Mouse (Mus musculus) intestine, embryonic 14.5 days (tissue): ENCODE results near the gene Rnft1. TPM values are rescaled to one million over a fixed set of nuclear protein-coding genes. Genes with fewer than 3 reads are reported as not detected.

Experiments used
- ATAC-seq: fragments of 200-750 bp; cut with Nextera tagmentation; replicated peaks from 2 replicates; pipeline ENCODE4 v1.8.0; 2017; ENCODE audit warnings: low read depth, moderate number of reproducible peaks, moderate TSS enrichment, moderate library complexity; ENCODE audit not compliant: low FRiP score, low TSS enrichment
- DNase-seq: peaks from one replicate; pipeline ENCODE4 v3.0.0-alpha.2; 2018; ENCODE audit warnings: low spot score
- H3K27ac ChIP-seq: fragments of 300-500 bp; sonication (generic); 2 replicates; pipeline ENCODE4 v1.5.1; 2014; ENCODE audit warnings: low read depth, mild to moderate bottlenecking, control low read depth
- H3K27me3 ChIP-seq: fragments of 300-500 bp; sonication (generic); replicated peaks from 2 replicates; pipeline ENCODE4 v1.6.1; 2014; ENCODE audit warnings: low read length, control low read depth; ENCODE audit not compliant: control insufficient read depth, insufficient read depth
- H3K36me3 ChIP-seq: fragments of 300-500 bp; sonication (generic); 2 replicates; pipeline ENCODE4 v1.6.1; 2014; ENCODE audit warnings: low read length, control low read depth; ENCODE audit not compliant: control insufficient read depth, insufficient read depth
- H3K4me1 ChIP-seq: fragments of 300-500 bp; sonication (generic); replicated peaks from 2 replicates; pipeline ENCODE4 v1.6.1; 2014; ENCODE audit warnings: low read length, control low read depth, mixed read lengths; ENCODE audit not compliant: control insufficient read depth, insufficient read depth
- H3K4me2 ChIP-seq: fragments of 300-500 bp; sonication (generic); 2 replicates; pipeline ENCODE4 v1.6.1; 2014; ENCODE audit warnings: low read length
- H3K4me3 ChIP-seq: fragments of 300-500 bp; sonication (generic); 2 replicates; pipeline ENCODE4 v1.5.1; 2014; ENCODE audit warnings: low read depth, low read length, control low read depth, mixed read lengths
- H3K9ac ChIP-seq: fragments of 300-500 bp; sonication (generic); 2 replicates; pipeline ENCODE4 v1.6.1; 2014; ENCODE audit warnings: mild to moderate bottlenecking, low read length
- H3K9me3 ChIP-seq: fragments of 300-500 bp; sonication (generic); 2 replicates; pipeline ENCODE4 v1.6.1; 2016; ENCODE audit warnings: low read length, control low read depth; ENCODE audit not compliant: control insufficient read depth
- WGBS: fragments of 180-500 bp; shearing (Covaris S2); extraction: QIAGEN DNeasy Blood & Tissue Kit; methylation state at CpG from one replicate; pipeline ENCODE4 v1.1.7; 2014; 5-methylcytosine and 5-hydroxymethylcytosine counted together
- polyA plus RNA-seq: library from polyadenylated mRNA; unstranded; fragments of >200 nt; fragmentation: Nextera tagmentation; extraction: Ambion mirVana; gene quantifications from 2 replicates; pipeline ENCODE4 v1.2.1, GENCODE M21; 2014

Rnft1 gene
- polyA plus RNA-seq, 1 experiment from 2014 or later = 49.5 TPM

DNA sequence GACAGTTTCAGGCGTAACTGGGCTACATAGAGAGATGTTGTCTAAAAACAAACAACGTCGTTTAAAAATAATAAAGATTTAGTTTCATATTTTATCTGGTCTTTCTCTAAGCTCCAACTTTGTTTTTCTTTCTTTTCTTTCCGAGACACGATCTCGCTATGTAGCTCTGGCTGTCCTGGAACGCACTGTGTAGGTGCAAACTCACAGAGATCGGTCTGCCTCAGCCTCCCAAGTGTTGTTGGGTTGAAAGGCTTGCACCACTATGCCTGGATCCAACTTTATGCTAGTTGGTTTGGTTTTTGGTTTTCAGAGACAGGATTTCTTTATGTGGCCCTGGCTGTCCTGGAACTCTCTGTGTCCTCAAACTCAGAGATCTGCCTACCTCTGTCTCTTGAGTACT, 61.1 kb downstream of the Rnft1 start:
- Histone ChIP-seq H3K4me2 (peak overlapping the region; percentile 54), H3K9ac (peak overlapping the region; percentile 90), H3K27me3 (no peaks in the 10 kb centered on the region), H3K4me1 (peaks cover 18% of the 10 kb centered on the region), H3K36me3 (peaks cover 12% of the 10 kb centered on the region), H3K27ac (0 out of 2 replicates have a peak overlapping the region, but pooled peaks have one; percentile 66), H3K9me3 (no peaks in the 10 kb centered on the region), H3K4me3 (peak overlapping the region; percentile 65)
- 78% methylated on average over 8 of the region's 8 CpGs for WGBS
- DNase-seq (no peak), ATAC-seq (no peak)

DNA sequence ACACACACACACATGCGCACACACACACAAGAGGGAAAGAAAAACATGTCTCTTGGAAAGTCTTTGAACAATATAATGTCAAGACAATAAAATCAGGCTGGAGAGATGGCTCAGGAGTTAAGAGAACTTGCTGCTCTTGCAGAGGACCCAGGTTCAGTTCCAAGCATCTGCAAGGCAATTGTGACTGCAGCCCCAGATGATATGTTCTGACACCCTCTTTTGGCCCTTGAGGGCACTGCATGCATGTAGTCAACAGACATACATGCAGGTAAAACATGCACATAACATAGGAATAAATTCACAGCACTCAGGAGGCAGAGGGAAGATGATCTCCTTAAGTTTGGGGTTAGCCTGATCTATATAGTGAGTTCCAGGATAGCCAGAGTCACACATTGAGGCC, 63.0 kb downstream of the Rnft1 start:
- 91% methylated on average over 1 of the region's 1 CpGs for WGBS
- Histone ChIP-seq H3K4me1 (peaks cover 16% of the 10 kb centered on the region), H3K9ac (no peak overlapping the region), H3K27ac (no peak overlapping the region), H3K36me3 (peaks cover 12% of the 10 kb centered on the region), H3K4me2 (no peak overlapping the region), H3K9me3 (no peaks in the 10 kb centered on the region), H3K27me3 (no peaks in the 10 kb centered on the region), H3K4me3 (no peak overlapping the region)
- ATAC-seq = no peak
- no peak for DNase-seq

Other genes with a start within 250 kb of the Rnft1 start
- gene Ints2, start 227.1 kb upstream of the Rnft1 start, polyA plus RNA-seq = 27.2 and 30.0 TPM in 2 replicates
- 14.2 and 14.3 TPM in 2 replicates for gene Med13, start 127.1 kb upstream of the Rnft1 start, polyA plus RNA-seq
- 50.7 and 58.0 TPM in 2 replicates for gene Rps6kb1, start 60.1 kb downstream of the Rnft1 start, polyA plus RNA-seq
- 9.9 and 10.6 TPM in 2 replicates for gene Tubd1, start 60.3 kb downstream of the Rnft1 start, polyA plus RNA-seq
- 133 and 140 TPM in 2 replicates for gene Vmp1, start 199.2 kb downstream of the Rnft1 start, polyA plus RNA-seq
- 35.4 and 39.2 TPM in 2 replicates for gene Ptrh2, start 199.3 kb downstream of the Rnft1 start, polyA plus RNA-seq